Mouse (Mus musculus) bone marrow, adult 2 months (tissue): ENCODE data around the gene Cab39. TPM values are rescaled to one million over a fixed set of nuclear protein-coding genes. Genes with fewer than 3 reads are reported as not detected.
A peak's percentile ranks its signal among the peaks of the same experiment; 100 is the strongest.

Source experiments
- H3K27ac ChIP-seq: fragments of 200-500 bp; 2 replicates; pipeline ENCODE4 v1.5.1; 2012; ENCODE audit warnings: low read depth, mild to moderate bottlenecking, control low read depth, inconsistent platforms, low read length; ENCODE audit not compliant: control insufficient read depth, poor library complexity, insufficient read depth
- H3K4me1 ChIP-seq: fragments of 200-500 bp; 2 replicates; pipeline ENCODE4 v1.6.1; 2011; ENCODE audit warnings: low read length; ENCODE audit not compliant: control insufficient read depth, insufficient read depth
- H3K4me3 ChIP-seq: fragments of 200-500 bp; replicated peaks from 2 replicates; pipeline ENCODE3; 2011; ENCODE audit warnings: mild to moderate bottlenecking, low read depth, low read length, control low read depth; ENCODE audit not compliant: control insufficient read depth
- CTCF ChIP-seq: fragments of 200-500 bp; IDR thresholded peaks from 2 replicates; pipeline ENCODE4 v1.5.1; 2011; ENCODE audit warnings: low read length, control low read depth; ENCODE audit not compliant: control insufficient read depth, insufficient read depth
- POLR2A ChIP-seq: fragments of 200-500 bp; IDR thresholded peaks from 2 replicates; pipeline ENCODE4 v1.6.1; 2011; ENCODE audit warnings: low read depth, mild to moderate bottlenecking, control low read depth, low read length, borderline replicate concordance; ENCODE audit not compliant: control insufficient read depth
- WGBS: fragments of 180-500 bp; shearing (Covaris S2); methylation state at CpG from one replicate; pipeline ENCODE4 v1.1.7; 2018; 5-methylcytosine and 5-hydroxymethylcytosine counted together
- polyA plus RNA-seq: library from polyadenylated mRNA; stranded (reverse); fragments of >200 nt; gene quantifications from 2 replicates; pipeline ENCODE4 v1.2.4, GENCODE M21; 2011; ENCODE audit warnings: low replicate concordance; ENCODE audit not compliant: missing spikeins, insufficient read depth, insufficient read length

Gene Cab39
- polyA plus RNA-seq, 1 experiment = 25.7 TPM

- H3K4me1 ChIP-seq = no peaks in the 10 kb centered on the region
- no peak overlapping the region for H3K27ac ChIP-seq
- no peak overlapping the region for H3K4me3 ChIP-seq
- TF ChIP-seq POLR2A (no peak), CTCF (no peak)
- WGBS = 52% methylated on average over 3 of the region's 3 CpGs
These were observed 63.0 kb downstream of the Cab39 start for GRCm38 (mm10) chr1:85856266-85856665.

GRCm38 (mm10) chr1:85857261-85857754 lies 64.1 kb downstream of the Cab39 start:
- H3K4me1 ChIP-seq = no peaks in the 10 kb centered on the region
- TF ChIP-seq CTCF = no peak
- no peak for TF ChIP-seq POLR2A
- 77% methylated on average over 6 of the region's 6 CpGs for WGBS
- no peak overlapping the region for H3K27ac ChIP-seq
- no peak overlapping the region for H3K4me3 ChIP-seq

GRCm38 (mm10) chr1:85864383-85864782 lies 71.1 kb downstream of the Cab39 start:
- H3K4me3 ChIP-seq = no peak overlapping the region
- 69% methylated on average over 10 of the region's 10 CpGs for WGBS
- no peak overlapping the region for H3K27ac ChIP-seq
- TF ChIP-seq CTCF = no peak
- no peak for TF ChIP-seq POLR2A
- H3K4me1 ChIP-seq = no peaks in the 10 kb centered on the region

- TF ChIP-seq CTCF = no peak
- no peak for TF ChIP-seq POLR2A
- Histone ChIP-seq H3K27ac (no peak overlapping the region), H3K4me3 (no peak overlapping the region), H3K4me1 (no peaks in the 10 kb centered on the region)
- WGBS = 81% methylated on average over 7 of the region's 7 CpGs
These were observed 76.8 kb downstream of the Cab39 start for GRCm38 (mm10) chr1:85870001-85870400.

GRCm38 (mm10) chr1:85870546-85870945 lies 77.3 kb downstream of the Cab39 start:
- no peak overlapping the region for H3K4me3 ChIP-seq
- no peak overlapping the region for H3K27ac ChIP-seq
- no peak for TF ChIP-seq CTCF
- no peak for TF ChIP-seq POLR2A
- 78% methylated on average over 2 of the region's 2 CpGs for WGBS
- H3K4me1 ChIP-seq = no peaks in the 10 kb centered on the region

- whole genome bisulfite sequencing = 88% methylated on average over 12 of the region's 12 CpGs
- Histone ChIP-seq H3K4me1 (no peaks in the 10 kb centered on the region), H3K4me3 (no peak overlapping the region), H3K27ac (no peak overlapping the region)
- TF ChIP-seq CTCF (no peak), POLR2A (no peak)
These were observed 88.8 kb downstream of the Cab39 start for GRCm38 (mm10) chr1:85882003-85882402.

GRCm38 (mm10) chr1:85887221-85887620 lies 94.0 kb downstream of the Cab39 start:
- TF ChIP-seq POLR2A = no peak
- no peak for TF ChIP-seq CTCF
- WGBS = 72% methylated on average over 7 of the region's 7 CpGs
- Histone ChIP-seq H3K4me3 (no peak overlapping the region), H3K27ac (no peak overlapping the region), H3K4me1 (no peaks in the 10 kb centered on the region)

- H3K4me1 ChIP-seq = no peaks in the 10 kb centered on the region; the same call in 1 of the 2 replicates
- TF ChIP-seq POLR2A (peak; percentile 66; the same call in 1 of the 2 replicates), CTCF (no peak)
- no peak within 1 kb of the TSS for H3K27ac ChIP-seq
- peak within 1 kb of the TSS; percentile 65 for H3K4me3 ChIP-seq
- WGBS = 2% methylated on average over 35 of the region's 35 CpGs
These were observed 101.0 kb downstream of the Cab39 start, which contains the start of gene Itm2c for GRCm38 (mm10) chr1:85894231-85894747. TSS of gene Itm2c (plus strand) at chr1:85894281.
